Comparison of ENCODE assay signal across 23 mouse cellular contexts in the genomic region with DNA sequence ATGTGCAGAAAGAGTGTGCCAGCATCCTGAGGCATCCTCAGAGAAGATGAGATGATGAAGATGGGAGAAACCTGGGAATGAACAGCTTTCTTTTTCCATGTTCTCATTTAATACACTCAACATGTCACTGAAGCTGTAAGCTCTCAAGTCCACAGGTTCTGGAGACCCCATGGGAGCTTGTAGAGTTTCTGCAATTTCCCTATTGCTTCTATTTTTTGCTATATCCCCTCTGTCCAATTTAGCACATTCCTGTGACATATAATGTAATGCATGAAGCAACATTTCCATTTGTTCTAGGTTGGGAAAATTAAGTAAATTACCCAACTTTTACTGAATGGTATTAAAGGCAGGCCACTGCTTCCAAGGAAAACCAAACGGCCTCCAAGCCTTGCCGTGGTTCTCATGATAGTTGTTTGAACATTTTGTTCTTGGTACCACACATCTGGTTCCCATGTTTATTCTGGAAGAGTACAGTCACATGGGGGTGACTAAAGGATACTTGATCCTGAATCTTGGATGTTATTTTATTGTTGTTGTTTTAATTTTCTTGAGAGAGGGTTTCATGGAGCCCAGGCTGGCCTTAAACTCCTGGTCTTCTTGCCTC. TPM values are rescaled to one million over a fixed set of nuclear protein-coding genes. Genes with fewer than 3 reads are reported as not detected.
A peak's percentile ranks its signal among the peaks of the same experiment; 100 is the strongest.
DNase-seq lines count a peak whose midpoint lies in the region; ATAC-seq and TF ChIP-seq lines count a peak whose summit lies in the region.
"Had no signal": no experiment of that assay in that cellular context is flagged by ENCODE, and none has a peak within 500 bp of the region (broad histone marks: within the 10 kb centered on the region; RNA-seq: fewer than 3 reads in every experiment).

No protein-coding gene starts in this region.

- H3K27ac ChIP-seq in brown adipose tissue, adult 24 weeks (replicated peaks; ENCODE audit: low read depth, low read length), result peak overlapping the region; percentile 29; the same call in 1 of the 2 replicates
- no peak overlapping the region for H3K27ac ChIP-seq in liver, postnatal 0 days (ENCODE audit: low read depth)
- H3K27ac ChIP-seq: embryonic facial prominence, embryonic 12.5 days; forebrain, embryonic 10.5 days; forebrain, embryonic 15.5 days; hindbrain, embryonic 15.5 days; kidney, embryonic 15.5 days; liver, embryonic 13.5 days had no signal

- no peaks in the 10 kb centered on the region for H3K27me3 ChIP-seq in liver, postnatal 0 days (ENCODE audit: insufficient read depth, low read length)
- H3K27me3 ChIP-seq: embryonic facial prominence, embryonic 12.5 days; forebrain, embryonic 15.5 days; hindbrain, embryonic 15.5 days; kidney, embryonic 15.5 days; liver, embryonic 13.5 days had no signal

- H3K4me1 ChIP-seq in brown adipose tissue, adult 24 weeks (ENCODE audit: control insufficient read depth, insufficient read depth, insufficient read length, low read length), result no peaks in the 10 kb centered on the region
- H3K4me1 ChIP-seq in liver, postnatal 0 days (ENCODE audit: insufficient read depth), result no peaks in the 10 kb centered on the region; the same call in 1 of the 2 replicates
- H3K4me1 ChIP-seq: hindbrain, embryonic 15.5 days; liver, embryonic 13.5 days had no signal

- WGBS in liver, postnatal 0 days (ENCODE audit: insufficient replicate concordance), result 75% methylated on average over 2 of the region's 2 CpGs

- DNase-seq in gastrocnemius, postnatal 25 days, result peak; percentile 49
- DNase-seq in gastrocnemius, postnatal 4 days (ENCODE audit: low spot score in 2 of 2), result no peak
- peak; percentile 62 to 77 for DNase-seq in heart, adult 9 months (ENCODE audit: low spot score in 2 of 2)
- DNase-seq in heart, postnatal 14 days, result no peak
- peak; percentile 20 for DNase-seq in NIH3T3 (ENCODE audit: low read depth)
- DNase-seq in embryo, embryonic 10.5 days (ENCODE audit: low spot score), result no peak
- no peak for DNase-seq in liver, postnatal 0 days
- DNase-seq: adrenal gland, adult 8-10 months; cerebellum, adult 8-10 months; cerebellum, postnatal 25 days; kidney, adult 18-20 months; kidney, postnatal 25 days; liver, embryonic 13.5 days; lung, embryonic 14.5 days; midbrain, embryonic 14.5 days had no signal

- H3K9me3 ChIP-seq in liver, postnatal 0 days (ENCODE audit: low read length), result no peaks in the 10 kb centered on the region
- H3K9me3 ChIP-seq: embryonic facial prominence, embryonic 12.5 days; forebrain, embryonic 10.5 days; forebrain, embryonic 15.5 days; hindbrain, embryonic 15.5 days; kidney, embryonic 15.5 days; liver, embryonic 13.5 days had no signal

- H3K4me3 ChIP-seq in brown adipose tissue, adult 24 weeks (ENCODE audit: insufficient read depth, low read depth, low read length), result no peak overlapping the region
- H3K4me3 ChIP-seq in liver, postnatal 0 days (ENCODE audit: low read depth, low read length), result no peak overlapping the region
- H3K4me3 ChIP-seq: embryonic facial prominence, embryonic 12.5 days; forebrain, embryonic 10.5 days; forebrain, embryonic 15.5 days; hindbrain, embryonic 15.5 days; kidney, embryonic 15.5 days; liver, embryonic 13.5 days had no signal

- no peak for TF ChIP-seq CTCF in liver, postnatal 0 days (IDR thresholded peaks at IDR 0.05; ENCODE audit: low read depth)

- H3K4me2 ChIP-seq in liver, postnatal 0 days (ENCODE audit: low read depth, low read length), result no peak overlapping the region
- H3K4me2 ChIP-seq: embryonic facial prominence, embryonic 12.5 days; forebrain, embryonic 15.5 days; hindbrain, embryonic 15.5 days; kidney, embryonic 15.5 days; liver, embryonic 13.5 days; lung, embryonic 14.5 days had no signal

- intact Hi-C loops in heart, postnatal 14 days (cut with DNase I), result no loop called here

- H3K36me3 ChIP-seq in liver, postnatal 0 days (replicated peaks; ENCODE audit: insufficient read depth, low read length), result no peaks in the 10 kb centered on the region
- H3K36me3 ChIP-seq: embryonic facial prominence, embryonic 12.5 days; forebrain, embryonic 10.5 days; forebrain, embryonic 15.5 days; hindbrain, embryonic 15.5 days; kidney, embryonic 15.5 days; liver, embryonic 13.5 days had no signal

- no peak for TF ChIP-seq EP300 in liver, postnatal 0 days (IDR thresholded peaks at IDR 0.05; ENCODE audit: low read depth)

- ATAC-seq in liver, postnatal 0 days, result no peak
- ATAC-seq: CD4-positive, CD25-positive, alpha-beta regulatory T cell, adult 4 months; forebrain, embryonic 15.5 days; inflammation-experienced regulatory T-cells, adult 6 months had no signal

- H3K9ac ChIP-seq in liver, postnatal 0 days (replicated peaks), result no peak overlapping the region
- H3K9ac ChIP-seq: embryonic facial prominence, embryonic 12.5 days; forebrain, embryonic 15.5 days; hindbrain, embryonic 15.5 days; kidney, embryonic 15.5 days; liver, embryonic 13.5 days; lung, embryonic 14.5 days had no signal

RNA-seq across cellular contexts. Expression of a gene that starts 52.7 kb away (rescaled TPM):
- 1 to 10 TPM; 4.4 to 5.4 TPM for total RNA-seq in gastrocnemius, postnatal 25 days (2021)
- 10 to 100 TPM; 13.9 to 14.7 TPM for total RNA-seq in gastrocnemius, postnatal 4 days (2021)
- total RNA-seq in heart, postnatal 14 days (2021), result 10 to 100 TPM; 16.0 to 19.2 TPM
- 2.0 and 3.0 TPM in 2 replicates for polyA plus RNA-seq in brown adipose tissue, adult 24 weeks (2012; ENCODE audit: insufficient read depth, insufficient read length, missing spikeins)
- 4.9 and 5.1 TPM in 2 replicates for polyA plus RNA-seq in liver, postnatal 0 days (2015; fragmentation: Nextera tagmentation; extraction: Ambion mirVana)

Comparison
In these comparisons a context has a peak if more than half of its experiments do, and no peak if none do; other contexts are left out.
1. DNase-seq: peak in gastrocnemius, postnatal 25 days (single experiment), heart, adult 9 months (2 of 2) and NIH3T3 (single experiment); none in gastrocnemius, postnatal 4 days (0 of 2), heart, postnatal 14 days (0 of 2), embryo, embryonic 10.5 days (single experiment) and liver, postnatal 0 days (single experiment).